Mouse (Mus musculus) cerebellum, adult 2 months (tissue): ENCODE measurements around the gene Troap.
"Not testable (repeated sequence)": the region's sequence is repeated elsewhere in the genome, so short reads cannot be mapped to it uniquely, and the experiment has no call there.

ENCODE experiments used
- CTCF ChIP-seq: fragments of 200-500 bp; IDR thresholded peaks from 2 replicates; pipeline ENCODE4 v1.5.1; 2011; ENCODE audit warnings: low read depth, mild to moderate bottlenecking, control low read depth, low read length, moderate library complexity, borderline replicate concordance; ENCODE audit not compliant: insufficient read depth
- POLR2A ChIP-seq: fragments of 200-500 bp; IDR thresholded peaks from 2 replicates; pipeline ENCODE4 v1.6.1; 2011; ENCODE audit warnings: low read length, control low read depth, borderline replicate concordance; ENCODE audit not compliant: insufficient read depth

DNA sequence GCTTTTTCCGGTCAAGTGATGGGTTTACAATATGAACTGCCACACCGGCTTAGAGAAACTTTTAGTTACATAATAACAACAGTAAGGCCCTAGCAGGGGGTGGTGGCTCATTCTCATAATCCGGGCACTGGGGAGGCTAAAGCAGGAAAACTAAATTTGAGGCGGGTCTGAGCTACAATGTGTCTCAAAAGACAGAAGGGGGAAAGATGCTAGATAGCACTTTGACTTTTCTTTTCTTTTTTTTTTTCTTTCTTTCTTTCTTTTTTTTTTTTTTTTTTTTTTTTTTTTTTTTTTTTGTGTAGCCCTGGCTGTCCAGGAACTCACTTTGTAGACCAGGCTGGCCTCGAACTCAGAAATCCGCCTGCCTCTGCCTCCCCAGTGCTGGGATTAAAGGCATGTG lies 28.6 kb upstream of the Troap start:
- TF ChIP-seq CTCF, POLR2A: not testable (repeated sequence)
